Mouse (Mus musculus) left cerebral cortex, postnatal 14 days (tissue): Measurements from ENCODE around the gene Clcnkb. TPM values are rescaled to one million over a fixed set of nuclear protein-coding genes. Genes with fewer than 3 reads are reported as not detected.
A peak's percentile ranks its signal among the peaks of the same experiment; 100 is the strongest.

ENCODE experiments used
- DNase-seq, 2 experiments: peaks; one replicate each; pipeline ENCODE4 v3.0.0; 2021 to 2022; ENCODE audit warnings: low spot score in 2 of 2, mixed read lengths in 1 of 2
- intact Hi-C: fragments of 180-260 bp; cut with DNase I; formaldehyde crosslinking; loops from one replicate; pipeline ENCODE4 v1.15.1; 2025
- total RNA-seq, 2 experiments: library from RNA; stranded (reverse); gene quantifications; 2 replicates each; pipeline ENCODE4 v1.2.3; 2021

The Clcnkb gene
- total RNA-seq, 2 experiments from 2014 or later: not detected

DNA sequence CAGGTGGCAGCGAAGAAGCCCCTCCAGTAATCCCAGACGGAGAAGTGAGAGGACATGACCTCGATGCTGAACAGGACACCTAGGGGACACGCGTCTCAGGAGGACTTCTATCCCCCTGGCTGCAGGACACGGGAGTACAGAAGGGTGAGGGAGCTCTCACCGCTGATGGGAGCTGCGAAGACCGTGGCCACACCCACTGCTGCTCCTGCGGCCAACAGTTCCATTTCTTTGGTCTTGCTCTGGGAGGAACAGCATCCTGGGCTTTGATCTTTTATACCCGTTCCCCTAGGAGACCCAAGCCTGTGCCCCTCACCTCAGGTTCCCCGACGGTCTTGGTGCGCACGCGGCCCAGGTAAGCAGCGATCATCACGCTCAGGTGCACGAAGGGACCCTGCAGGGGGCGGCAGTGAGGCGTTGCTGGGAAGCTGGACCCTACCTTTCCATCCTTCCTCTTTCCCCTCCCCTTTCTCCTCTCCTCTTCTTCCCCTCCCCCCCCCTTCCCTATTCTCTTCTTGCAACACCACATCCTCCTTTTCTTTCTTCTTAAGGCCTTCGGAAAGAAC lies 4.3 kb downstream of the Clcnkb start:
- intact Hi-C loops: no loop called here
- DNase-seq: no peak

DNA sequence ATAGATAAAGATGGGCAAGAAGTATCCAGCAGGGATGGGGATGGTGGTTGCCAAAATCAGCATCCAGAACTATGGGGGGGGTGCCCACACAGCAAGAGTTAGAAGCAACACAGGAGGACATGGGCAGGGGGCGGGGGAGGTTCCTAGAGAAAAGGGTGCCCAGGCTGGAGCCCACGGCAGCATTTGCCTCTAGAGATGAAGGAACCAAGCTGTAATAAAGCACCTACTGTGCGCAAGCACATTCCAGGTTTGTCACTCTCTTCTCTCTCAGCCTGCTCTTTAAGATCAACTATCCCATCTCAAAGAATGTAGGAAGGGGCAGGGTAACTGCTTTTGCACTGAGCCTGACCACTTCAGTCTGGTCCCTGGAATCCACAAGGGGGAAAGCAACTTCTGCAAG lies 7.2 kb downstream of the Clcnkb start:
- no peak for DNase-seq
- intact Hi-C loops: no loop called here

DNA sequence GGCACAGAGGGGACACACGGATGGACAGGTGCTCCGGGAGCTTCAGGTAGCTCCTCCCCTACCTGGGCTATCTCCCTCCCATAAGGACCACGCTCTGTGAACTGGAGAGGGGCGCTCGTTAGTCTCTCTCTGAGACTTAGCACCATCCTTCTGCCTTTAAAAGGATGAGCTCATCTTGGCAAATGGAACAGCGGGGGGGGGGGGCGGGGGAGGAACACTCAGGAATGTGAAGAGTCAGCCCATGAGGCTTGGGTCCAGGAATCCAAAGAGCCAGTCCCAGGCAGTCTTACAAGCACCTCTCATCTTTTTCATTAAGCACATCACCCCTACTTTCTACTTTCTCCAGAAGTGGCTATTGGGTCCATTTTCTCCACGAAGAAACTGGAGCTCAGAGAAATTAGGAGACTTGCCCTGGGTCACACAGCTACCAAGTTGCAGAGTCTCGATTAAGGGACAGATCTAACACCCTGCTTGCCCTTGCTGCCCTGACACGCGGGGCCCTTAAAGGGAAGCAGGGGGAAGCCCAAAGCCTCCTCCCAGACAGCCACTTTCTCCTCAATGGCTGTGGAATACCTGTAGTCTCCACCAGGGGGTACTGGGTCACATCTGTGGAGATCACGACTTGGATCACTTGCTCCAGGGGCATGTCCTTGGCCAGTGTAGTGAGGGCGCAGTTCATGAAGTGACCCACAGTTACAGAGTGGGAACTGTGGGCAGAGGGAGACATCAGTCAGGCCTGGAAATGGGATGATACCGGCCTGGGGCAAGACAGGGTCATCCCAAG lies 9.1 kb downstream of the Clcnkb start:
- peak in 1 of 2 experiments; percentile 47 for DNase-seq
- intact Hi-C loops: no loop called here

DNA sequence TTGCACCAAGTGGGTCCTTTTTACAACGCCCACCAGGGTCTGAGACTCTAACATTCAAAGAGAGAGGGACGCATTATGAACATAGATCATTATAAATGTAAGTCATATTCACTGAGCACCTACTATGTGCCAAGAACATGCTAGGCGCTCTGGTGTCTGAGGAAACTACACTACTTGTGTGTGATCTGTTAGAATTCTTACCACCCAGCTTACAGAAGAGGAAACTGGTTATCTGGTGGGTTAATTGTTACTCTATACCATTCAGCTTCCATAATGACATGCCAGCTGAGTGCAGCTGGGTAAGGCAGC lies 10.5 kb downstream of the Clcnkb start:
- DNase-seq: no peak
- intact Hi-C loops: no loop called here

DNA sequence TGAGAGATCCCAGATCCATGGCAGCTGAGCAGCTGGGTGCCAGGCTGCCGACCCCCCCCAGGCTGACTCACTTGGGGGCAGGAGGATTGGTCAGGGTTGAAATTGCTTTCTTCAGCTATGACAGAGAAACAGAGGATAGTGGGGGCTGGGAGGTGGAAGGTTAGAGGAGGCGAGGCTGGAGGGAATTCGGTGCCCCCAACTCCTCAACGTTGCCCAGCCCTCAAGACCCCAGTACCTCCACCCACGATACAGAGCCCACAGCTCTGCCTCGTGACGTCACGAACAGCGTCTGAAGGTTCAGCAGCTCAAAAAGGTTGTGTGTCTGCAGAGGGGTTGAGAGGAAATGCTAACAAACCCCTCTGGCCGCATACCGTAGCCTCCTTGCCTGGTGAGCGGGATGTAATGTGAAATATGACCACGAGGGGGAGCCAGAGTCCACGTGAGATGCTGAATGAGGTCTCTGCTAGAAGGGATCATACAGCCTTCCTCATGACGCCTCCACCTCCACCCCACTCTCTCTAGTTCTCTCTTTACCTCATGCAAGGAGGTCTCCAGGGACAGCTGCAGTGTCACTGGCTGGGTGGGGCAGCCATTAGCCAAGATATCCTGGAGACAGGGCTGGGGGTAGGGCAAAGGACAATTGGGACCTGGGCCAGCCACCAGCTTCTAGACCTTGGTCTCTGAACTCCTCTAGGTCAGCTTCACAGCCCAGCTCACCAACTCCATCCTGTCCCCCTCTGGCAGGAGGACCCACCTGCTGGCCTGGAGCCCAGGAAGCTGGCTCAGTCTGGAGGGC lies 11.1 kb downstream of the Clcnkb start:
- DNase-seq: peak; percentile 91 to 94
- intact Hi-C loops: loop anchor here (5.0 kb wide), 1 partner anchor 173 kb away; no protein-coding TSS in a partner anchor

DNA sequence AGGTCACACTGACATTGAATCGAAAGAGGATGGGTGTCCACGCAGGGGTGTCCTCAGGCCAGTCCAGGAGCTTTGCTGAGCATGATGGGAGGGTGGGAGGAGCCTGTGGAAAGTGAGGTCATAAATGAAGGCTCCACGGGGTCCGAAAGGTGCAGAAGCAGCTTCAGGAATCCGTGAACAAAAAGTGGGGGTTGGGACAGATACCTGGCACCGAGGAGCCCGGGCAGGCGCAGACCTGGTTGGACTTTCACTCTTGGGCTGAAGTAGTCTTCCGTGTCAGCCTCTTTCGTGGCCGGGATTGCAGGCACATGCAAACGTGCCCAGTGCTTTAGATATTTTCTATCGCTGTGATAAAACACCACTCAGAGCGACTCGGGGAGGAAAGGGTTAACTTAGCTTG lies 15.6 kb downstream of the Clcnkb start:
- intact Hi-C loops: loop anchor here (5.0 kb wide), 1 partner anchor 177 kb away; no protein-coding TSS in a partner anchor
- no peak for DNase-seq

DNA sequence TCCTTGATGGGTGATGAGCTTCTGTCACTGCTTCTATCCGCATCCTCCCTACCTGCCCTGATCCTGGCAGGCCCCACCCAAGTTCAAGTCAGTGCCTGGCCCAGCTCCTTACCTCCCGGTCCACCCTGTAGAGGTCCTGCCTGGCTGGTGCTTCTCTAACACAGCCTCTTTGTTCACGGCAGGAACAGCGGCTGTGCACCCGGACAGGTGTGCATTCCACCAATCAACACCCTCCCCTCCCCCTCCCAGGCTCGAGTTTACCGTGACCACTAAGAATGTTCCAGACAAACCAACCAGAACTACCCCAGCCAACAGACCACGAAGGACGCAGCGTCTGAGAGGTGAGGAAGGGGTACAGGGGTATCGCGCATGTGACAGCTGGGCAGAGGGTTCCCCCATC lies 17.3 kb downstream of the Clcnkb start, which contains the start of gene Clcnka:
Clcnka (minus strand) TSS at position 180 of the 400 bp plus-strand sequence.
- no peak for DNase-seq
- intact Hi-C loops: loop anchor here (10.0 kb wide), 1 partner anchor 446 kb away; the partner anchor contains the start of gene Ctrc

DNA sequence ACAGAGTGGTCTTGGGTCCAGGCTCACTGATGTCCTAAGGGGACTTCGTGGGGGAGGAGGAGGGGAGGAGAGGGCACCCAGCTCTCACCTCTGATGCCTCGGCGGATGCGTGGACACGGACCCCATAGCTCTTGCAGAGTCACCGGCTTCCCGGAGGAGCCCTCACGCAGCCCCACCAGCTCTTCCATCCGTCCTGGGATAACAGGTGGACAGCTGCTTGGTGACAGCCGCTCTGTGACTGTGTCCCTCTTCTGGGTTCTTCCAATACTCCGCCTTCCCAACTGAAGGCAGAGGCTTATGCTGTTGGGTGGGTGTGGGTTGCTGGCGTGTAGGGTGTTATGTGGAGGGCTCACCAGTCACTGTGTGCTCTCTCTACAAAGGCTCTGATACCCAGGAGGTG lies 18.0 kb downstream of the Clcnkb start:
- no peak for DNase-seq
- intact Hi-C loops: loop anchor here (10.0 kb wide), 1 partner anchor 447 kb away; the partner anchor contains the start of gene Ctrc

DNA sequence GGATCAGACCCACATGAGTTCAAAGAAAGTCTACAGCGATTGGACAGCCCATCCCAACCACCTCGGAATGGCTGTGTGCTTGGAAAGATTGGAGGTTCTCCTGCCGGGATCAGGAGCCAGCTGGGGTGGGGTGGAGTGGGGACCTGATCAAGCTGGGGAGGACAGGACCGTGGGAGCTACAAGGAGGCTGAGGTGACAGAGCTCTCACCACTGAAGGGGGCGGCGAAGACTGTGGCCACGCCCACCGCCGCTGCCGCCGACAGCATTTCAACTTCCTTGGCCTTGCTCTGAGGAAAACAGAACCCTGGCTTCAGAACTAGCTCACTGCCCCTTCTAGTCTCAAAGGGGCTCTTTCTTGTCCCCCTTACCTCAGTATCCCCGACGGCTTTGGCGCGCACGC lies 21.1 kb downstream of the Clcnkb start:
- DNase-seq: no peak
- intact Hi-C loops: loop anchor here (10.0 kb wide), 1 partner anchor 450 kb away; the partner anchor contains the start of gene Ctrc

DNA sequence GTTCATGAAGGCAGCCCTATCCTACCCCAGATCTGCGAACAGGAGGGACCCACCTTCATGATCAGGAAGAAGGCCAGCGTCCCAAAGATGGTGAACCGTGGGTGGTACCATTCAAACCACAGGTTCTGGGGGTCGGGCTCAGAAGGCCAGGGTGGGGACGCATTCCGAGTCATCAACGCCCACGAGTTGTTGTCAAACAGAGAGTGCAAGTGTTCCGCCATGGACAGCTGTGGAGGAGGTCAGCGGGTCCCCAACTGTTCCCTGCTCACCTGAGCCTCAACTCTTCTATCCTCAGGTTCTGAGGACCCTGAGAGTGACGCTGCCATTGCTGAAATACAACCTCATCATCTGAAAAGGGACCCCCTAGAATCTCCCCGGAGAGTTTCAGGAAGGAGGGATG lies 24.5 kb downstream of the Clcnkb start:
- intact Hi-C loops: loop anchor here (10.0 kb wide), 1 partner anchor 454 kb away; the partner anchor contains the start of gene Ctrc

DNA sequence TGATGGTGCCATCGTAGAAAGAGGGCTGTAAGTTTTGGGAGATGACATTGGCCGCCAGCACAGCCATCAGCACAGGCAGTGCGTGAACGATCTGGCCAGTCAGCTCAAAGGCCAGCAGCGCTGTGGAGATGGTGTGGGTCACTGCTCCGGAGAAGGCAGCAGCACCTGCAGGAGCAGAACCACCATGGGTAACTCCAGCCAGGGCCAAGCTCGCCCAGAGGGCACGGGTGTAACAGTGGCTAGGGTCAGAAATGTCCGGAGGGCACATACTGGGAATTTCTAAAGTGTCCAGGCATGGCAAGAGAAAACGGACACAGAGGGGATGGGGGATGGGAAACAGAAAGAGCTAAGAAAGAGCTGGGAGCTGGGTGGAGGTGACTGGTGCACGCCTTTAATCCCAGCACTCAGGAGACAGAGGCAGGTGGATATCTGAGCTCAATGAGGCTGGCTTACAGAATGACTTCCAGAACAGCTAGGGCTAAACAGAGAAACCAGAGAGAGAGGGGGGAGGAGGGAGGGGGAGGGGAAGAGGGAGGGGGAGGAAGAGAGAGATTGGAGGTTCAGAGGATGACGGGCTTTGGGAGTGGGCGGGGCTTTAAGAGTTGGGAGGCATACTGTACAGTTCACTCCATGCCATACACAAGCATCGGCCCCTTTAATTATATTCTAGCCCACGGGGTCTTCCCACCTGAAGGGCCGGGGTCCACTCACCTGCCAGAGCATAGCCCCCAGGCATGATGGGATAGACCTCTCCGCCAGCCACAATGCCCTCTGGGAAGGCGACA lies 26.3 kb downstream of the Clcnkb start:
- DNase-seq: no peak
- intact Hi-C loops: loop anchor here (5.0 to 10.0 kb wide), 2 partner anchors 188 to 455 kb away; partner anchors contain the start of gene Ctrc

More for the DNA sequence above, 24.5 kb downstream of the Clcnkb start:
- no peak for DNase-seq

DNA sequence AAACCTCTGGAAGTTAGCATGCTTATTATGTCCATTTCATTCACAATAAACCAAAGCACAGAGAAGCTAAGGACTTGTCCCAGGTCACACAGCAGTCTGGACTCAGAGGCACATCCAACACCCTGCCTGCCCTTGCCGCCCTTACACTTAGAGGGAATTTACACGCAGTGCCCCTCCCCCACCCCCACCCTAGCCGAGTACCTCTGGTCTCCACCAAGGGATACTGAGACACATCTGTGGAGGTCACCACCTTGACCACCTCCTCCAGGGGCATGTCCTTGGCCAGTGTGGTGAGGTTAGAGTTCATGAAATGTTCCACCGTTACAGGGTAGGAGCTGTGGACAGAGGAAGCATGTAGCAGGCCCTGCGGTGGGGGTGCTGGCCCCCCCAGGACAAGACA lies 27.9 kb downstream of the Clcnkb start:
- intact Hi-C loops: loop anchor here (5.0 kb wide), 1 partner anchor 189 kb away; no protein-coding TSS in a partner anchor
- no peak for DNase-seq

DNA sequence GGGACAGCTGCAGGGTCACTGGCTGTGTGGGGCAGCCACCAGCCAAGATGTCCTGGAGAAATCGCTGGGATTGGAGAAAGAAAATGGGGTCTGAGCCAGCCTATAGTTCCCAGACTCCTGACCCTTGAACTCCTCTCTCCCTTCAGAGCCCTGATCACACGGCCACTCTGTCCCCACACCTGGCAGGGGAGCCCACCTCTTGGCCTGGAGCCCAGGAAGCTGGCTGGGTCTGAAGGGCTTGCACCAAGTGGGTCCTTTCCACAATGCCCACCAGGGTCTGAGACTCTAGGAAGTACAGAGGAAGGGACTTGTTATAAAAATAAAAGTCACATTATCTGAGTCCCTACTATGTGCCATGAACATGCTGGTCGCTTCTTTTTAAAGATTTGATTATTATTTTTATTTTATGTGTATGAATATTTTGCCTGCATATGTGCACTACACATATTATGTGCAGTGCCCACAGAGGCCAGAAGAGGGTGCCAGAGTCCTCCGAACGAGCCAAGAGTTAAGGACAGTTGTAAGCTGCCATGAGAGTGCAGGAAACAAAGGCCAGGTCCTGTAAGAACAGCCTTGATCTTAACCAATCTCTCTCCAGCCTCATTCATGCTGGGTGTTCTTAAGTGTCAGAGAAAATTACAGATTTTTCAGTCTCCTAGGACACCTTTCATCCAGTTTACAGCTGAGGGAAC lies 28.6 kb downstream of the Clcnkb start:
- DNase-seq: peak; percentile 69 to 86
- intact Hi-C loops: loop anchor here (5.0 kb wide), 1 partner anchor 190 kb away; no protein-coding TSS in a partner anchor

DNA sequence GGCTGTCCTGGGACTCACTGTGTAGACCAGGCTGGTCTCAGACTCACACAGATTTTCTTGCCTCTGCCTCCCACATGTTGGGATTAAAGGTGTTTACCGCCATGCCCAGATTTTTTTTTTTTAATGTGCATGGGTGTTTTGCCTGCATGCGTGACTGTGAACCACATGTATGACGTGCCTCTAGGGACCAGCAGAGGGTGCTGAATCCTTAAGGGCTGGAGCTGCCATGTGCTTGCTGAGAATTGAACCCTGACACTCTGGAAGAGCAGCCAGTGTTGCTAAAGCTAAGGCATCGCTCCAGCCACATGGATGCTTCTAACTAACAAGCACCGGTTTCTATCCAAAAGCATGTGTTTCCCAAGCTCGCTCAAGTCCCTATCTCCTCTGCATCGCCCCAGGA lies 29.7 kb downstream of the Clcnkb start:
- no peak for DNase-seq
- intact Hi-C loops: loop anchor here (5.0 kb wide), 1 partner anchor 191 kb away; no protein-coding TSS in a partner anchor

DNA sequence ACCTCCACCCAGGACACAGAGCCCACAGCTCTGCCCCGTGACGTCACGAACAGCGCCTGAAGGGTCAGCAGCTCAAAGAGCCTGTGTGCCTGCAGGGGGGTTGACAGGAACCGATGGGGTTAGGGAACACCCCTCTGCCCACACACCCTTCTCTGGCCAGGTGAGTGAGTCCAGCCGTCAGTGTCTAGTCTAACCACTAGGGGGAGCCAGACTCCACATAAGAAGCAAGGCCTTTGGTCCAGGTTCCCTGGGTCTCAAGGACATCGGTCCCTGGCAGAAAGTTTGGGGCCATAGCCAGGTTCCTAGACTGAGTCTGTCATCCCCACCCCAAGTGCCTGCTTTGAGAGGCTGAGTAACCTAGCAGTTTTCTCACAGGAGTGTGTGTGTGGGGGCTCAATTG lies 30.5 kb downstream of the Clcnkb start:
- intact Hi-C loops: loop anchor here (5.0 kb wide), 1 partner anchor 192 kb away; no protein-coding TSS in a partner anchor
- peak in 1 of 2 experiments; percentile 49 for DNase-seq

DNA sequence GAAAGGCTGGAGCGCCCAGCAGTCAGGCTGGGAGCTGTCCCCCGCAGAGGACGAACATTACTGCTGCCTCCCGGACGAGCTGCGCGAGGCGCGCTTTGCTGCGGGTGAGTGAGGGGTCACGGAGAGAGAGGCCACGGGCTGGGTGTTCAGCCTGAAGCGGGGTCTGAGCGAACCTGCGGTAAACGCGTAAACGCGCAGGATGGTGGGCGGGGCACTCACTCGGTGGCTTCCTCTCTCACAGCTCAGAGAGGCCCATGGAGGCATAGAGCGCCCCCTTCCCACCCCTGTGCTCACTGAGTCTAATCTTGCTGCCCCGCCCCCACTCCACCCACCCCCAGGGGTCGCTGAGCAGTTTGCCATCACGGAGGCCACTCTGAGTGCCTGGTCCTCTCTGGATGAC lies 33.4 kb downstream of the Clcnkb start:
- intact Hi-C loops: no loop called here
- DNase-seq: no peak

DNA sequence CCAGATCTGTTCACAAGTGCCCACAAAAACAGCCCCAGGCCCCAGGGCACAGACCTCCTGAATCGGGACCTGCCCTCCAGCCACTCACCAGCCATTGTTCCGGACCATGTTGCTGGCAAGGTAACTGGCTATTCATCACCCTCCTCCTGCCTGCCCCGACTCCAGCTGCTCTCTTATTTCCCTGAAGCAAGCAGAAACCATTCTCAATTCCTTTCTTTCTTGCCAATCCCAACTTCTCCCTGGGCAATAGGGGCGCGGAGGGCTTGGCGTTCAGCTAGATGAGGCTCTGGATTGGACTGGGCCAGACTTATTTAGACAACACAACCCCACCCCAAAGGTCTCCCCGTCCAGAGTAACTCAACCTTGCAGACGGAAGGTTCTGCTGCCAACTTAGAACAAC lies 36.1 kb downstream of the Clcnkb start:
- intact Hi-C loops: no loop called here
- no peak for DNase-seq

DNA sequence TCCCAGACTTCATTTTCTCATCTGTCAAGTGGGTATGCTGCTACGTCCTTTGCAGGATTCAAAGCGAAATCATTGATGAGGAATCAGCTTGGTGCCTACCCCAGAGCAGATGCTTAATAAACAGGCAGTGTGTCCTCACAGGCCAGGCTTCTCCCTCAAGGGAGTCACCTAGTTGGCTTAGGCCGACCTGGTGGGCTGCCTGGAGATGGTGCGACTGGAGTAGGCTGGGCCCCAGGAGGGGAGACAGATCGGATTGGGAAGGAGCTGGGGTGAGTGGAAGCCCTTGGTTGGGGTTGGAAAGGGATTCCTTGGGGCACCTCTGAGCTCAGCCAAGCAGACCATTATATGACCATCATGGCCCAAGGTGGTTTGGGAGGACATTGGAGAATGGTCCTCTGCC lies 43.4 kb downstream of the Clcnkb start:
- intact Hi-C loops: no loop called here
- no peak for DNase-seq
